Mouse (Mus musculus): ENCODE results near the gene Gabrr2.
A peak's percentile ranks its signal among the peaks of the same experiment; 100 is the strongest.

The Gabrr2 gene

DNA sequence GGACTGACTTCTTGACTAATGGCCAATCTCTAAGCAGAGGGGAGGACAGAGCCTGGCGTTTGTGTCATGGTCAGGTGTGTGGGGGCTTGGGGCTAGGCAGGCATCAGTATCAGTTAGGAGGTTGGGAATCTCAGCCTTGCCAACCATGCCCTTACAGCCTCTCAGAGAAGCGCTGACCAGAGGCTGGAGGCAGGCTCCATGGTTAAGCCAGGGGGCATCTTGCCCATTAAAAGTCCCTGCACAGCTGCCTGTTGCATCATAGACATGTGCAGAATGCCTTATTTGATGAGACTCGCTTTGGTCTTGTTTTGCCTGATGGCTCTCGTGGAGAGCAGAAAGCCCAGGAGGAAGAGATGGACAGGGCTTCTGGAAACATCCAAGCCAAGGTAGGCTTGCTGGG, at the start of gene Gabrr2:
TSS of gene Gabrr2 (plus strand) at position 19 of the 400 bp plus-strand sequence.
- DNase-seq, result no peak

DNA sequence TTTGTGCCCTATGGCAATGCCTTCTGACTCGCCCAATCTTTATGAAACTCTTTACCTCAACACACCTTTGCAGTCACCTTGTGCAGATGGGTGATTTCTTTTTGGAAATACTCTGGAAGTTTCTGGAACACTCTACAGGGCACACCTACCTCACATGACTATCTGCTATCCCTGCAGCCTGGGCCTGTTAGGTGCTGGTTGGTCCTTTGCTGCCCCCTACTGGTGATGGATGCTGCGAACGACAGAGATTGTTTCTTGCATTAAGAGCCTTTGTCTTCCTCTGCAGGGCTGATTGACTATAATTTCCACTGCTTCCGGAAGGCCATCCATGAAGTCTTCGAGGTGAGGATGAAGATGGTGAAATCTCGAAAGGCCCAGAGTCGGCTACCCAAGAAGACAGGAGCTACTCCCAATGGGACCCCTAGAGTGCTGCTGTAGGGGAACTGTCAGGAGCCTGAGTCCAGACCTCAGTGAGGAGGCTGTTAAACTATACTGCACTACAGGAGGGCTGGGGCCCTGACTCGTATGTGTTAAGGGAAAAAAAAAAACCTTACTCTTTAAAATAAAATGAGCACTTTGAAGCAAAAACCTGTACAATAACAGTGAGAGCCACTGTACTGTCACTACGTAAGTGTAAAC, 44.3 kb upstream of the Gabrr2 start:
- peak; percentile 87 for DNase-seq

DNA sequence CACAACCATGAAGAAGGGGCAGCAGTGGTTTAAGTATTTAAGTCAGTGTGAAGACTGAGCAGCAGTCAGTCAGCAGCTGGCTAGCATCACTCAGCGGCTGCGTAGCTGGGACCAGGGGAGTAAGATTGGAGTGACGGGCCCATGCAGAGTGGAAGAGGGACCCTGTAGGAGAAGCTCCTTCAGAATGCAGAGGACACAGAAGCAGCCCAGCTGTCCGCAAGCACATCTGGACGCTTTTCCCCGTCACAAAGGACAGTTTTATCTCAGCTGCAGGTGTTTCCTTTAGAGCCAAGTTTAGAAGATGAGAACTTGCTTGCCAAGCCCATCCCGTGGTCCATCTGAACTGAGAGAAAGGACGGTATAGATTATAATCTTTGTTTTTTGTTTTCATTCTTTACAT, 38.4 kb upstream of the Gabrr2 start:
- no peak for DNase-seq

DNA sequence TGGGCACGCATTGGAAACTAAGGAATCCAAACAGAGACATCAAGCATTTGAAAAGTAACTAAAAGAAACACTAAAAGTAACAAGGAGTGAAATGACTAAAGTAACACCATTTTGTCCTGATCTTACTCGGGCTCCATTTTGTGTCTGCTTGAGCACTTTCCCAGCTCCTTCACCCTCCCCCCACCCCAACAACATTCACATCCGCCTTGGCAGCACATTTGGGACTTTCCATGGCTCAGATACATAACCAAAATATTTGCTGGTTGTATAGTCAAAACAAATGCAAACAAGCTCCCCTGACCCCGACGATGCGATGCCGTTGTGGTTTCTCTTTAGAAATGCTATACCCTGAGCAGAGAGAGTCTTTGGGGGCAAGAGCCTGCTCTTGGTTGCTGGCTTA, 33.7 kb upstream of the Gabrr2 start:
- no peak for DNase-seq

DNA sequence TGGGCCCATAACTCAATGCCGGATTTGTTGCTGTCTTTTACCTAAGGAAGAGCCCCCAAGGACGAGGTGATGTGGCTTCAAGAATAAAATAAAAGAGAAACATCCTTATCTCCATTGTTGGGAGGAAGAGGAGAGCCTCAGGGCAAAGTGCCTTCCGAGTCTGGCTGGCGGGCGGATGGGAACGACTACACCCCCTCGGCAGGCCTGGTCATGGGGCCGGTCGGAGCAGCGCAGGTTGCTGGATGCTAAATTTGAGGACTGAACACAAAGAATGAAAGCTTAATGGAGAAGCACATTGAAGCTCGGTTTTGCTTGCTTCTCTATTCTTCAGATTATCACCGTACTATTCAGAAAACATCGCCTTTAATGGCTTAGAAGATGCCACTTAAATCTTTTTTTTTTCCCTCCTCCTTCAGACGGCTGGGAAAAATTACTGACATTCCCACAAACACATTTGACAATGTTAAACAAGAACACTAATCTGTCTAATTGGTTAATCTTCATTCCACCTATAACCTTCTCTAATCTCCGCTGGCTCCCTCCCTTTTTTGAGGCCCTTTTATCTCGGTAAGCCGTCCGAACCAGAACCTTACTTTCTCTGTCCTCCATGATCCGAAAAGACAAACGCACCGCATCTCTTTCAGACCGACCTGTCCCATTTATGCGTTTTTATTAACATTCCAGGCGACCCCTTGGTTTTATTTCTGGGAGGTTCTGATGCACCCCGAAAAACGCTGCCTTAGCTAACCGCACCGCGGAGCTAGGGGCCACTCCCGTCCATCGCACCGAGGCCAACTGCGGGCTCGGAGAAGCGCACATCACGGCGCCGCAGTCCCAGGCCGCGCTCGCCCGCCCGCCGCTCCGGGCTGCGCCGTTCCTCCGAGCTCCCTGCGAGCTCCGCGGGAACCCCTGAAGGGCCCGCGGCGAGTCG, 32.3 kb upstream of the Gabrr2 start:
- peak; percentile 39 for DNase-seq

DNA sequence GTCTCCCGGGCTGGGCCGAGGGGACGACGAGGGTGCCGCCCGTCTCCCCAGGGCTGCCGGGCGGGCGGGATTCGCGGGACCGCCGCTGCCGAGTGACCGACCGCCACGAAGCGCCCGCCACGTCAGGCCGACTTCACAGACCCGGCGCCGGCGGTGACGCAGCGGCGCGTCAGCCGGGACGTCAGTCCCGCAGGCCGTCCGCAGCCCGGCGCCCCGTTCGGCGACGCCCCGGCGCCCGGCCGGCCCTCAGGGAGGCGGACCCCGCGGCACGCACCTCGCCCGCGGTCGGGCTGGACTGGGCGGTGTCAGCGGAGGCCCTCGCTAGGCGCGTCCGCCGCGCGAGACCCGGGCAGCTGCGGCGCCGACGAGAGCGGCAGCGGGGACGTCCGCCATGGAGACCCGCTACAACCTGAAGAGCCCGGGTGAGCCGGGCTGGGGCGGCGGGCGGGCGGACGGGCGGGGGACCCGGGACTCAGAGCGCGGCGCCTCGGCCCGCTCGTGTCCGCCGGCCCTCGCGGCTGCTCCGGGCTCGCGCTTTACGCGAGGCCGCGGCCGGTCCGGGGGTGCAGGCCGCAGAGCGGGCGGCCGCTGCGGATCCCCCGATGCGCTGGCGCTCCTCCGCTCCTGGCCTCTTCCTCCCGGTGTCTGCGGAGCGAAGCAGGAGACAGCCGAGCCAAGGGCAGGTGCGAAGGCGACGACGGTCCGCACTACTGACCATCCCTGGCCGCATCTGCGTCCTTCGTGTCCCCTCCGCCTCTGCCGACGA, 31.4 kb upstream of the Gabrr2 start, which contains the start of gene Ube2j1:
TSS of gene Ube2j1 (plus strand) at position 222 of the 766 bp plus-strand sequence.
- peak; percentile 91 for DNase-seq

DNA sequence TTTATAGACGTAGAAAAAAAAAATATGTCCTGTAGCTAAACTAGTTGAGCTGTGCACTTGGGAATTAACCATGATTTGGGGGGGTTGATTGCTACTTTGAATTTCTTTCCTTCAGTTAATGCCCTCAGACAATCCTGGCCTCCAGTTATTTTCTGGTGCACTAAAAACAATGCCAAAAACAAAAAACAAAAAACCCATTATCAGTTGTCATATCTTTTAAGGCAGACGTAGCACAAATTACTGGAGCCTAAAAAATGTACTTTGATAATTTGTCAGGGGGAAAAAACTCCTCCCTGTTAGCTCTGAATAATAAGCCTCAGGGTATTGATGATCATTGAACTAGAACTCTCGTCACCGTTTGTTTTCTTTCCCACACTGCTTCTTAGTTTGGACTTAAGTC, 30.8 kb upstream of the Gabrr2 start:
- no peak for DNase-seq

DNA sequence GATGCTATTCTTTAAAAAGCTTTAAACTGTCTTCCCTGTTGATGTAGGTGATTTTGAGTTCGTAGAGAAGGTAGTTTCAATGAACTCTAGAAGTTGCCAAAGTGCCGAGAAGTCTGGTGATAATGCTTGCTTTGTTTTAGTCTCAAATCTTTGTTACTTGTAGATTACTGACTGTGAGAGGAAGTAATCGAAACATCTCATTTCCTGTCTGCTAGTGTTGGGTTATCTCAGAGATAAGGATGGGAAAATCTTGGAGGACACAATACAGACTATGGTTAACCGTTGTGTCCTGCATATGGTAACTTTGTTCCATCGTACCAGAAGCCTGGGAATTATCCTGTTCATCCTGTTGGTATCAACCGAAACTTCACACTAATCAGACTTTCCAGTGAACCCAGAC, 29.3 kb upstream of the Gabrr2 start:
- no peak for DNase-seq

DNA sequence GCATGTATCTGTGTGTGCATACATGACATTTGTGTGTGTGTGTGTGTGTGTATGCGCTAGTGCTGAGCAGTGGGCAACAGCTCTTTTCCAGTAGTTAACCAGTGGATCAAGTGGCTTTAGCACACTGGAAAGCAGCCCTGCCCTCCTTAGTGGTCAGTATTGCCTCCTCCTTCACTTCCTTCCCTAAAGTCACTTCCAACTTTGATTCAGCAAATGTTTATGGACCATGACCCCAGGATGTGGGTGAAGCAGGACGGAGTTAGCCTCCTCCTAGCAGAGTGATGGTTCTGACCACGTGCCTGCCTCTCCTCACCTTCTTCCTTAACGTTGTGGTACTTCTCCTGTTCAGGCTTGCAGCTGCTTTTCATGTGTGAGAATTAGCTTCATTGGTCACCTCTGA, 23.0 kb upstream of the Gabrr2 start:
- no peak for DNase-seq

DNA sequence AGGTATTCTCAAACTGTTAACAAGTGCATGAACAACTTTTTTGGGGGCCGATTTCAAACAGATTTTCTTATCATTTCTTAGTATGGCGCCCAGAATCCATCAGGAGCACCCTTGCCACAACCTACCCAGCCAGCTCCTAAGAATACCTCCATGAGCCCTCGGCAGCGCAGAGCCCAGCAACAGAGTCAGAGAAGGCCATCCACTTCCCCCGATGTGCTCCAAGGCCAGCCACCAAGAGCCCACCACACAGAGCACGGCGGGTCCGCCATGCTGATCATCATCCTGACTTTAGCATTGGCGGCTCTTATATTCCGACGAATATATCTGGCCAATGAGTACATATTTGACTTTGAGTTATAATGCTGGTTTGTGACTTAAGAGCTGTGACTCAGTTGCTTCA, 13.2 kb upstream of the Gabrr2 start:
- no peak for DNase-seq

DNA sequence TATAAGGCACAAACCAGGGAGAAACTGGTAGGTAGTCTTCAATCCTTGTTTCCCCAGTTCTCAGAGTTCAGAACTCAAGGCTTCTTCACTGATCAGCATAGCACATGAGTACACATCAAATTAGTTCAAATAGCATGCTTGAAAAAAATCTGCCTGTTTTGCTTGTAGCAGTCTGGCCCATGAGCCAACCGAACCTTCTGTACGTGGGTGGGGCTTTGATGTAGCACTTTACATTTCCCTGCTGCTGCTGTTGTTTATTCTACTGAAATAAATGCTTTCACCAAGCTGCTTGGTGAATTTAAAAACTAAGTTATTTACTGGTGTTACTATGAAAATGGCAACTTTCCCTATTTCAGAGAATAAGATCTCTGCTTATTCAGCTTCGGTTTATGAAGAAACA, 10.7 kb upstream of the Gabrr2 start:
- DNase-seq, result no peak

DNA sequence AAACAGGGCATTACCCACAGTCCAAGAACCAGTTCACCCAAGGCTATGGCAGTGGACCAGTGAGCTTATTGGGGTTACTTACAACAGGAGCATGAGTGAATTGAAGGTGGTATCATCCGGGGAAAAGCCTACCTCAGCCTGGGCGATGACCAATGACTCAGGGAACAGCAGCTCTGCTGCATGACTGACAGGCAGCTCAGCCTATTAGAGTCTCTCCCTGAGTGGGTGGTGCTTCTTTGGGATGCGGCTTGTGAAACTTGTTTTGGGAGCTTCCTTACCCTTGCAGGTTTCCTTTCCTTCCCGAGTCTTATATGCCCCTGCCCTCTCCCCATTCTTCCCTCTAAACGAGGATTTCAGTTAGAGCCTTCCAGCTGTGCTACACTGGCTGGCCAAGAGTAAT, 10.1 kb upstream of the Gabrr2 start:
- peak; percentile 44 for DNase-seq

DNA sequence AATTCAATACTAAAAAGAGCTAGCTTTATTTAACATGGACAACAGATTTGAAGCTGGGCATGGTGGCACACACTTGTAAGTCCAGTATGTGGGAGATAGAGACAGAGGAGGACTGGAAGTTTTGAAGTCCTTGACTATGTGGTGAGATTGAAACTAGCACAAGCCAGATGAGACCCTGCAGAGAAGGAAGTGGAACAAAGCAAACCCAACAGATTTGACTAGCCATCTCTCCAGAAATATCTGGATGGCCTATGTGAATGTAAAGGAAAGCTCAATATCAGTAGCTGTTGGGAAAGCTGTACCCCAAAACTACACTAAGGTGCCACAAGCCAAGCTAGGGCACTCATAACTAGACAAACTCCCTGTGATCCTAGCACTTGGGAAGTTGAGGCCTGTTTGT, 8.4 kb upstream of the Gabrr2 start:
- no peak for DNase-seq

DNA sequence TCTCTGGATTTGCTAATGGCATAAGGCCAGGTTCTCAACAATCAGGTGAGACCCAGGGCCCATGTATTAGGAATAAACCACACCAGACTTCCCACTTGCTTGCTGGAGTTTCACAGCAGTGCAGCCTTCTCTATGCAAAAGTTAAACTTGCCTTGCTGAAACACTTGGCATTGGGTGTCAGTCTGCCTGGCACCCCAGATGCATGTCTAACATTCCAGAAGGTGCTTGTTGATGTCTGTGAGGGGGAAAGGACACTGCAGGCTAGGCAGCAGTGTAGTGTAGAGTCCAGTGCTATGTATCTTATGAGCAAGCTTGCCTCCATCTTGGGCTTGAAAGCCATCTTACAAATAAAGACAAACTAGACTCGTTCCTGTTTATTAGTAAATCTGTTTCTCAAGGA, 6.5 kb upstream of the Gabrr2 start:
- no peak for DNase-seq

DNA sequence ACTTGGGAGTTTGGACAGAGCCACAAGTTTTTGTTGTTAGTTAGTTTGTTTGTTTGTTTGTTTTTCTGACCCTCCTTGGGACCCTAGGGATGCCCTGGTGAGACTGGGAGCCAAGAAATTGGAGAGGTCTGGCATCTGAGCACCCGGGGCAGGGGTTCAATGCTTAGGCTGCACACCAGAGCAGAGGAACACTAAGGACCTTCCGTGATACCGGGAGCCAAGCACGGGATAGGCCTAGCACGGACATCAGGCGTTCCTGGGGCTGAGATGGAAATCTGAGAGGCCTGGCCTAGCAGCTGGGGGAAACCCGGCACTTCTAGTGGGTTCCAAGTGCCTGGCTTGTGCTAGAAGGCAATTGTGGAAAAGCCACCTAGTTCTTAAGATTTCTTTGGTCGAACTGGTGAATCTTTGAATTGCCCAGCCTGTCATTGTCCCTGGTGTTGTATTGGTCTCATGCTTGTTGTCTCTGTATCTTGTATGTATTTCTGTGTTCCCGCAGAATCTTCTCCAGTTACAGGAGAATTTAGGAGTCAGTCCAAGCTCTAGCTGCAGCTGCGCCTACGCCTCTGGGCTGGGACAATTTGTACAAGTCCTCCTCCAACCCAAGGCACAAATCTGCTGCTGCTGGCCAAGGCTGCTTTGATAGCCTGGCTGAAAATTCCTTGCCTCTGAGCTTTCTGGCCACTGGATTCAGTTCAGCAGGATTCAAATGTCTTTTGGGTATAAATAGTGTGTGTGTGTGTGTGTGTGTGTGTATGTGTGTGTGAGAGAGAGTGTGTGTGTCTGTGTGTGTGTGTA, 4.7 kb upstream of the Gabrr2 start:
- DNase-seq, result no peak

DNA sequence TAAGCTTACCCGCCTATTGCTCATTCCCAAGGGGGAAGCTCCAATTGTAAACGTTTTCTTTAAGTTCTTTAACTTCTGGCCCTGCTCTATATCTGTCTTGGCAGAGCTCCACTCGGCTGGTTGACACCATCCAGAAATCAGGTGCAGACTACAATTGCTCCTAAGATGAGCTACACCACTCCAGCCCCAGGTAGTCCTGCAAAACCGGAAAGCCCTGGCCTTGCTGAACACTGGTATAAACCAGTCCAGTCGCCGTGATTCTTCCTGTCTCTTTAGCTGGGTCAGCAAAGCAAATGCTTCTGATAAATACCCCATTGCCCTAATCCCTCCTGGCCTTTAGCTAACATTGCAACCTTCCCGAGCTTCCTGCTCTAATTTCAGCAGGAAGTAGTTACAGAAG, 1.6 kb upstream of the Gabrr2 start:
- DNase-seq, result no peak

DNA sequence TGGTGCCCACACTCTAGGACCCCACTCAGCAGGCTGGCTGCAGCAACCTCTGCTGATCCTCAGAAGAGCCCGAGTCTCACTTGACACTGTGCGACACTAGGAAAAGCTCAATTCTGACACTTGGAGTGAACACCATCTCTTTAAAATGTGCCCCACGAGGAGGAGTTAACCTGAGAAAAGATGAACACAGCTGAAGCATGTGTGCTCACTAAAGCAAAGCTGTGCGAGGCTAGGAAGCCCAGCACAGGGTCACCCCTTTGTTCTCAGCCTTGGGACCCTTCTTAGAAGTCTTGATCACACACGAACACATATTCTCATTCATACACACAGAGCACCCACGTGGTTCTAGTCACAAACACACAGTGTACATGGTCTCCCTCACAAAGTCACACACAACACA, 2.2 kb downstream of the Gabrr2 start:
- DNase-seq, result no peak

DNA sequence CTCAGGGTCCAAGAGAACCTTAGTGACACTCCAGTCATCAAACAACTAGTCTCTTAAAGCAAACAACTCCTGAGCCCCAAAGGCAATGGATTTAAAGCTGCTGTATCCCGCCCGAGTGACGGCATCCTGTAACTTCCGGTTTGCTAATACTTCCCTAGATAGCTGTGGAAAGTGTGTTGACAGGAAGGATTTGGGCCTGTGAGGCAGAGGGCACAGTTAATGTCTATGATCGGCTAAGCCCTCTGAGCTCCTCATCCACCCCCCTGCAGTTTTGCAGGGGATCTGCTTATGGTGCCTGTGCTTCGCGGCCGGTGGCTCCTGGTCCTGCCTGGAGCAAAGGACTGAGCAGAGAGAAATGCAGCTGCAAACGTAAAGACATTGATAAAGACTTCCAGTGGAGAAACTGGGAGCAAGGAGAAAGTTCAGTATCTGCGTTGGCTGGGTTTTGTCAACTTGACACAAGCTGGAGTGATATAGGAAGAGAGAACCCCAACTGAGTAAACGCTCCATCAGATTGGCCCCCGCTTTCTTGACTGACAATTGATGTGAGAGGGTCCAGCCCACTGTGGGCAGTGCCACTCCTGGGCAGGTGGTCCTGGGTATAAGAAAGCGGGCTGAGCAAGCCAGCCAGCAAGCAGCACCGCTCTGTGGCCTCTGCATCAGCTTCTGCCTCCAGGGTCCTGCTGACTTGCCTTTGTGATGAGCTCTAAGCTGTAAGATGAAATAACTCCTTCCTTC, 3.6 kb downstream of the Gabrr2 start:
- no peak for DNase-seq

DNA sequence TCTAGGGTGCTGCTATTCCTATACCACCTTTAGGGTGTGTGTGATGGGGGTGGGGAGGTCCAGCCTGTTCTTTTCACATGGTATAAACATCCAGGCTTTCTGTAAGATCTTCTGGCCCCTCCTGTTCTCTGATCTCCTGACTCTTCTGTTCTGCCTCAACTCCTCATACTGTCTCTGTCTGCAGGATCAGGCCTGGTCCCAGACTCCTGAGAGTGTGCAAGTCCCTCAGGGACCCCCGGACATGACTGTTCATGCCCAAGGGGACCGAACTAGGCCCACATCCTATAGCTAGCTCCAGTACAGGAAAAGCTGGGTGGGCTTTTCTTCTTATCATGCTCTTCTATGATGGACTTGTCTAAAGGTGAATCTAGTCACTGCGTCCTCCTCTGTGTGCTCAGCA, 4.5 kb downstream of the Gabrr2 start:
- no peak for DNase-seq

DNA sequence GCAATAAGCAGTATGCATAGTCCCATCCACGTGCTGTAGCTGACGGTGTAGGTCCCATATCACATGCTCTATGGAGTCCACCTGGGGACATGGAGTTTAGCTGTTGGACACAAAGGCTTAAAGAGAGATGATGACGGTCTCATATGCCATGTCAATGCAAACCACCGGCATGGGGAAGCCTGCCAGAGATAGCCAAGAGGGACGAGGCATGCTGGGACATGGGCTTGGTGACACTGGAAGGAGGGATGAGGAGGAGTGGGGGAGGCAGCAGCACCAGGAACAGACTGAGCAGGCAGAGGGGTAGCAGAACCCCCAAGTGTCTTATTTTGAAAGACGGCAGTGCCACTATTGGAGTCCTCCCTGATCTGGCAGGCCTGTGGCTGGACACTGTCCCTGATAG, 5.0 kb downstream of the Gabrr2 start:
- DNase-seq, result no peak

DNA sequence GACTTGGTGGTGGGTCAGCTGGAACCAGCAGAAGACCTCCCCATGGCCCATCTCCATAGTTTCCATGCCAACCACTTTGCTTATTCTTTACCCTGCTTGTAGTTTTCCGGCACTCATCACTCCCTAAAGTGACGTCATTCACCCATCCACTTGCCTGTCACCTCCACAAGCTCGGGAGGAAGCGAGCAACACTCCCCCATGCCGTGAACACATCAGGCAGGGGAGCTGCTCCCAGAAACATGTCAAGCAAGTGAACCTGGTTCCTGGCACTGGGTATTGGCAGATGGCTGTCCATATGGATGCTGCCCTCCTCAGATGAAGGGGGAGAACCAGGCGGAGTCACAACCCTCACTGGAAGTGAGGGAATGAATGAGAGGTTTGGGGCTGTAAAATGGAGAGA, 6.1 kb downstream of the Gabrr2 start:
- DNase-seq, result no peak

DNA sequence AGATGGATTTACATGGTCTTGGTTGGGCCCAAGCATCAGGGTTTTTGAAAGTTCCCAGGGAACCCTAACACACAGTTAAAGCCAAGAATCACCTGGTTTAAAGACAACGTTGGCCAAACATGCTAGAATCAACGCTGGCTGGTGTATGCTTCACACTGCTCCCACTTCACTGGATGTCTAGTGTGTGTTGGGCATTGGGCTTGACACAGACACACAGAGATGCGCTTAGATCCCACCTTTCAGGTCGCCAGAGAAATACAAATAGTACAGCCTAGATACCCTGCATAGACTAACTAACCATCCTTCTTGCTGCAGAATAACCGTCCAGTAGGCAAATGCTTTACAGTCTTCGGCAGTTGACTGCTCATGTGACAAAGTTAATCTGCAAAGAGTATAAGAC, 7.5 kb downstream of the Gabrr2 start:
- DNase-seq, result no peak
